Mouse (Mus musculus) neural tube, embryonic 11.5 days (tissue): ENCODE results near the gene Rnf214. TPM values are rescaled to one million over a fixed set of nuclear protein-coding genes. Genes with fewer than 3 reads are reported as not detected.

Experiments
- ATAC-seq: fragments of 200-750 bp; cut with Nextera tagmentation; 2 replicates; pipeline ENCODE4 v1.8.0; 2017; ENCODE audit warnings: moderate number of reproducible peaks, mild to moderate bottlenecking, moderate TSS enrichment, moderate library complexity; ENCODE audit not compliant: insufficient read depth, low FRiP score, low TSS enrichment
- DNase-seq: peaks from one replicate; pipeline ENCODE4 v3.0.0-alpha.2; 2015; ENCODE audit warnings: low spot score
- H3K27ac ChIP-seq: fragments of 300-500 bp; sonication (generic); 2 replicates; pipeline ENCODE4 v1.5.1; 2014; ENCODE audit warnings: low read depth, mild to moderate bottlenecking, low read length
- H3K27me3 ChIP-seq: fragments of 300-500 bp; sonication (generic); 2 replicates; pipeline ENCODE4 v1.6.1; 2014; ENCODE audit warnings: mild to moderate bottlenecking, low read length, mixed read lengths; ENCODE audit not compliant: control insufficient read depth, insufficient read depth
- H3K36me3 ChIP-seq: fragments of 300-500 bp; sonication (generic); 2 replicates; pipeline ENCODE4 v1.6.1; 2014; ENCODE audit warnings: mild to moderate bottlenecking, low read length, moderate library complexity, mixed read lengths; ENCODE audit not compliant: control insufficient read depth, insufficient read depth
- H3K4me1 ChIP-seq: fragments of 300-500 bp; sonication (generic); 2 replicates; pipeline ENCODE4 v1.6.1; 2014; ENCODE audit warnings: low read length, mixed read lengths; ENCODE audit not compliant: control insufficient read depth, insufficient read depth
- H3K4me2 ChIP-seq: fragments of 300-500 bp; sonication (generic); 2 replicates; pipeline ENCODE4 v1.6.1; 2014; ENCODE audit warnings: low read depth, mild to moderate bottlenecking, moderate library complexity
- H3K4me3 ChIP-seq: fragments of 300-500 bp; sonication (generic); 2 replicates; pipeline ENCODE4 v1.5.1; 2014; ENCODE audit warnings: low read depth, low read length
- H3K9ac ChIP-seq: fragments of 300-500 bp; sonication (generic); 2 replicates; pipeline ENCODE4 v1.6.1; 2014; ENCODE audit warnings: mild to moderate bottlenecking, low read length
- H3K9me3 ChIP-seq: fragments of 300-500 bp; sonication (generic); 2 replicates; pipeline ENCODE4 v1.6.1; 2016; ENCODE audit warnings: low read length; ENCODE audit not compliant: control insufficient read depth
- WGBS: fragments of 180-500 bp; shearing (Covaris S2); extraction: QIAGEN DNeasy Blood & Tissue Kit; methylation state at CpG from one replicate; pipeline ENCODE4 v1.1.7; 2014; 5-methylcytosine and 5-hydroxymethylcytosine counted together
- polyA plus RNA-seq: library from polyadenylated mRNA; unstranded; fragments of >200 nt; fragmentation: Nextera tagmentation; extraction: Ambion mirVana; gene quantifications from 2 replicates; pipeline ENCODE4 v1.2.1, GENCODE M21; 2014

Gene Rnf214
- polyA plus RNA-seq, 1 experiment from 2014 or later = 71.6 TPM

DNA sequence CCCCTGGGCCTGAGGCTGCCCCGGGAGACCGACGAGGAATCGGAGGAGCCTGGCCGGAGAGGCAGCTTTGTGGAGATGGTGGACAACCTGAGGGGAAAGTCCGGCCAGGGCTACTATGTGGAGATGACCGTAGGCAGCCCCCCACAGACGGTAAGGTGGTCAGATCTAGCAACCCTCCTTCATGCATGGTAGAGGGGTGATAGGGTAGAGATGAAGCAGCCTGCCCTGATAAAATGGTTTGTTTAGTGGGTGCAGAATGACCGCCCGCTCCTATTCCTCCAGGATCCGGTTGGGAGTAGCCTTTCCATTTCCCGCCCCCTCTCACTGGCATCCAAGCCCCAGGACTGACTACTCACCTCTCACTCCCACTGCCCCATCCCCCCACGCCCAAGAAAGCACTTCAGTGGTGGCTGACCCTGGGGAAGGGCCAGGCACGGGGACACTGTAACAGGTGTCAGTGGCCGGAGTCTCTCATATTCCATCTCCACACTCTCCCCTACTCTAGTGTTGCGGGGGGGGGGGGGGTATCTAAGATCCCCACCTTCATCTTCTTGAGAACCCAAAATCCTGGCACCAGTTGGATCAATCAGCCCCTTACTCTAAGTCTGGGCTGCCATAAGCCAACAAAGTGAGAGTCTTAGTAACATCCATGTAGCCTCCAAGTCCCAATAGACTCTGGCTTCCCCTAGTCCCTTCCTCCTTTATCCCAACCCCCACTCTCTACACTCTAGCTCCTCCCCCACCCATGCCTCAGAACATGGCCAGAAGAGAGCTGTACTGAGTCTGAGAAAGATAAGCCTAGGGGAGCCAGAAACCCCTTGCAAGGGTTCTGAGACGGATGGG lies 67.4 kb downstream of the Rnf214 start:
- WGBS = 15% methylated on average over 16 of the region's 17 CpGs
- DNase-seq = no peak
- no peak for ATAC-seq
- Histone ChIP-seq H3K4me3 (peak overlapping the region; percentile 74), H3K27ac (no peak overlapping the region), H3K4me2 (peak overlapping the region; percentile 61), H3K36me3 (no peaks in the 10 kb centered on the region), H3K4me1 (peaks cover 11% of the 10 kb centered on the region), H3K9me3 (no peaks in the 10 kb centered on the region), H3K9ac (peak overlapping the region; percentile 58), H3K27me3 (no peaks in the 10 kb centered on the region)

DNA sequence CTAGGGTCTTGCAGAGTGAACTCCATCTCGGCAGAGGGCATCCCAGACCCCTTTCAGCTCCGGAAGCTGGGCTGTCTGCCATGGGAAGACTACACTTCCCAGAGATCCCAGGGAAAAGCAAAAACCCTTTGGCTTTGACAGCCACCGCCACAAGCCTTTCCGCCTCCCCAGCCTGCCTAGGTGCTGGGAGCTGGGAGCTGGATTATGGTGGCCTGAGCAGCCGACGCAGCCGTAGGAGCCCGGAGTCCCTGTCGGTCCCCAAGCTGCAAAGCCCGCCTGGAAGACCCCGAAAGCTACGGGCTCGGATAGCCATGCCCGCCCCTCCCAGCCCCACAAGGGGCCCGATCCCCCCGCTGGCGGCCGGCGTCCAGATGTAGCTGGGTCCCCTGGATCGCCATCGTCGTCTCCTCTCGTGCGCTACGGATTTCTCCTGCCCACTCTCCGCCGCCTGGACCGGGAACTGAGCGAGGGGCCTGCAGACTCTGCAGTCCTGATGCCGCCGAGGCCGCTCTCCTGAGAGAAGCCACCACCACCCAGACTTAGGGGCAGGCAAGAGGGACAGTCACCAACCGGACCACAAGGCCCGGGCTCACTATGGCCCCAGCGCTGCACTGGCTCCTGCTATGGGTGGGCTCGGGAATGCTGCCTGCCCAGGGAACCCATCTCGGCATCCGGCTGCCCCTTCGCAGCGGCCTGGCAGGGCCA lies 68.1 kb downstream of the Rnf214 start, which contains the start of gene Bace1:
Bace1 (plus strand) TSS at position 147 of the 705 bp plus-strand sequence.
- Histone ChIP-seq H3K9me3 (no peaks in the 10 kb centered on the region), H3K36me3 (no peaks in the 10 kb centered on the region), H3K27ac (no peak within 1 kb of the TSS), H3K4me2 (peak within 1 kb of the TSS; percentile 61), H3K4me3 (peak within 1 kb of the TSS; percentile 74), H3K4me1 (peaks cover 11% of the 10 kb centered on the region), H3K9ac (peak within 1 kb of the TSS; percentile 58), H3K27me3 (no peaks in the 10 kb centered on the region)
- WGBS = under 1% methylated on average over 33 of the region's 40 CpGs
- DNase-seq (peak; percentile 82), ATAC-seq (peak; percentile 78)

DNA sequence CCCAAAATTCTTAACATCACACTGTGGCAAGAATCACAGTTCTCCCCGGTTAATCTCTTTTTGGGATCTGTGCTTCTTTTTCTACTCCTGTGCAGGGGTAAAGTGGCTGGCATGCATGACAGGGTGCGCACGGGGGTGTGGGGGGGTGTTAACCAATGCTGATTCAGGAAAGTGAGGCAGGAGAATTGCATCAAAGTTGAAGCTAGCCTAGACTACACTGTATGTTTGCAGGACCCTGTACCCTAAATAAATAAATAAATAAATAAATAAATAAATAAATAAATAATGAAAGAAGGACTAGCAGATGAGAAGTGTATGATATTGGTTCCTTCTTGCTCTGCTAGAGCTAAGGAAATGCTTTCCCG lies 68.7 kb downstream of the Rnf214 start:
- WGBS = 26% methylated on average over 4 of the region's 4 CpGs
- ATAC-seq = no peak

DNA sequence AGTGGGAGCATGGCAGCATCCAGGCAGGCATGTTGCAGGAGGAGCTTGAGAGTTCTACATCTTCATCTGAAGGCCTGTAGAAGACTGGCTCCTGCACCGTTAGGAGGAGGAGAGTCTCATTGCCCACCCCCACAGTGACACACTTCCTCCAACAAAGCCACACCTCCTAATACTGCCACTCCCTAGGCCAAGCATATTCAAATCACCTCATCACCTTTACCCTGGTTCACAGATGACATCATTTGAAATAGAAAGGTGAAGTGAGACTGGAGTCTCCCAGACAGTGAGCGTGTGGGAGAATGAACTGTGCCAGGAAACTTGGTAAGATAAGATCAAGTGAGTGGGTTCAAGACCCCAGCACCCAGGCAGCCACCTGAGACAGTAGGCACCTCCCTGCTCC lies 73.2 kb downstream of the Rnf214 start:
- ATAC-seq (no peak), DNase-seq (no peak)
- H3K9me3 ChIP-seq = no peaks in the 10 kb centered on the region
- WGBS = 91% methylated on average over 2 of the region's 2 CpGs
- H3K27ac ChIP-seq = no peak overlapping the region
- no peak overlapping the region for H3K4me3 ChIP-seq
- no peaks in the 10 kb centered on the region for H3K27me3 ChIP-seq
- no peaks in the 10 kb centered on the region for H3K4me1 ChIP-seq
- no peaks in the 10 kb centered on the region for H3K36me3 ChIP-seq
- no peak overlapping the region for H3K4me2 ChIP-seq
- no peak overlapping the region for H3K9ac ChIP-seq

More for the DNA sequence above, 68.7 kb downstream of the Rnf214 start:
- DNase-seq = no peak
- no peaks in the 10 kb centered on the region for H3K36me3 ChIP-seq
- peak overlapping the region; percentile 61; the same call in 1 of the 2 replicates for H3K4me2 ChIP-seq
- H3K4me3 ChIP-seq = peak overlapping the region; percentile 74
- H3K9me3 ChIP-seq = no peaks in the 10 kb centered on the region
- no peak overlapping the region for H3K9ac ChIP-seq
- H3K27ac ChIP-seq = no peak overlapping the region
- no peaks in the 10 kb centered on the region for H3K27me3 ChIP-seq
- peaks cover 11% of the 10 kb centered on the region for H3K4me1 ChIP-seq

DNA sequence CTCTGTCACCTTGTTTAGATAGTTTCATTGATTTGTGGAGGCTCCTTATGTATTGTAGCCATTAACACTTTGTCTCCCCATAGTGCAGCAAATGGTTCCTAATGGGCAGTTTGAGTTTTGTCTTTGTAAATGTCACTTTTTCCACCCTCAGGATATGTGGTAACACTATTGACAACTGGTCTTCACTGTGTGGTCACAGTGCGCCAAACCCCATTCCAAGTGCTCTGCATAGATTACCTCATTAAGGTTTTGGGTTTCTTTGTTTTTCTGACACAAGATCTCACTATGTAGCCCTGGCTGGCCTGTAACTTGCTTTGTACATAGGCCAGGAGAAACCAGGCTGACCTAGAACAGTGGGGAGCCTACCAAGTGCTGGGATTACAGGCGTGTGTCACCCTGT lies 73.8 kb downstream of the Rnf214 start:
- Histone ChIP-seq H3K27ac (no peak overlapping the region), H3K4me1 (no peaks in the 10 kb centered on the region), H3K36me3 (no peaks in the 10 kb centered on the region), H3K27me3 (no peaks in the 10 kb centered on the region), H3K4me3 (no peak overlapping the region), H3K9ac (no peak overlapping the region), H3K4me2 (no peak overlapping the region), H3K9me3 (no peaks in the 10 kb centered on the region)
- DNase-seq (no peak), ATAC-seq (no peak)
- WGBS = 88% methylated on average over 2 of the region's 2 CpGs

DNA sequence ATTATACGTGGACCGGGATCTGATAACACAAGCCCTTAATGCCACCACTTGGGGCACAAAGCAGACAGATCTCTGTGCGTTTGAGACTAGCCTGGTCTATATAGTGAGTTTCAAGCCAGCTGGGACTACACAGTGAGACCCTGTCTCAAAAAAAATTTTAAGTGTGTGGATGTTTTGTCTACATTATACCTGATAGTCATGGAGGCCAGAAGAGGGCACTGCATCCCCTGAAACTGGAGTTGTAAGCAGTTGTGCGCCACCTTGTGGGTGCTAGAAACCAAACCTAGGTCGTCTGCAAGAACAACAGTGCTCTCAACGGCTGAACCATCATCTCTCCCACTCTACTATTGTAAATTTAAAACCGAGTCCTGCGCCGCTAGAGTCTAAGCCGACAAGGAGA lies 77.6 kb downstream of the Rnf214 start:
- H3K9ac ChIP-seq = no peak overlapping the region
- peak; percentile 79 for DNase-seq
- no peak overlapping the region for H3K27ac ChIP-seq
- H3K4me2 ChIP-seq = peak overlapping the region; percentile 69; the same call in 1 of the 2 replicates
- peak overlapping the region; percentile 80; the same call in 1 of the 2 replicates for H3K4me3 ChIP-seq
- H3K36me3 ChIP-seq = no peaks in the 10 kb centered on the region
- 33% methylated on average over 10 of the region's 10 CpGs for WGBS
- peaks cover 5% of the 10 kb centered on the region; the same call in 1 of the 2 replicates for H3K4me1 ChIP-seq
- ATAC-seq = peak; percentile 62
- H3K27me3 ChIP-seq = no peaks in the 10 kb centered on the region
- H3K9me3 ChIP-seq = no peaks in the 10 kb centered on the region

DNA sequence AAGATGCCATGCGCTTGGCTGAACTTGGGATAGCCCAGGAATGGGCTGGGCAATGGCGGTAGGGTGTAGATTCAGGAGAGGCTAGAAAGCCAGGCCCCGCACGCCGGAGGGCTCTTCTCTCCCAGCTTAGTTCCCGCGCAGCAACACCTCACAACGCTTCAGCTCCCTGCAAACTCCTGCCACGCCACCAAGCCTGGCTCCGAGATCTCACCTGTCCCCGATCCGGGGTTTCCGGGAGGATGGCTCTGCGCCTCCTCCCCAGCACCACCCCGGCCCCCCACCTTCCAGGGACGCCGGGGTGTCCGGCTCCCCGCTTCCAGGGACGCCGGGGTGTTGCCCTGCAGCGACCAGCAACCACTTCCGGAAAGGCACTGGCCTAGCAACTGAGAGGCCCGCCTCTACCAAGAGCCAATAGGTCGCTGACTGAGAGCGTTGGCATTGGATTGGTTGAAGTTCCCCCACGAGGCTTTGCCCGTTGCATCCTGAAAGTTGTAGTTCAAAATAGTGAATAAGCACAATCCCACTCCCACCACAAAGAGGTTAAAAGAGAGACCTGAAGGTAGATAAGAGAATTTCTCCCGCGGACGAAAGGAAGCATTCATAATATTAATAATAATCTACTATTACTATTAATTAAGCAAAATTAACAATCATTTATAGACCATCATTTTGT lies 78.3 kb downstream of the Rnf214 start, which contains the start of gene Cep164:
Cep164 (minus strand) TSS at position 401 of the 673 bp plus-strand sequence.
- H3K9ac ChIP-seq = peak within 1 kb of the TSS; percentile 73
- H3K36me3 ChIP-seq = no peaks in the 10 kb centered on the region
- peaks cover 5% of the 10 kb centered on the region; the same call in 1 of the 2 replicates for H3K4me1 ChIP-seq
- WGBS = under 1% methylated on average over 31 of the region's 31 CpGs
- ATAC-seq = peak; percentile 96
- H3K4me2 ChIP-seq = peak within 1 kb of the TSS; percentile 69
- H3K9me3 ChIP-seq = no peaks in the 10 kb centered on the region
- H3K27me3 ChIP-seq = no peaks in the 10 kb centered on the region
- H3K27ac ChIP-seq = no peak within 1 kb of the TSS
- peak; percentile 88 for DNase-seq
- peak within 1 kb of the TSS; percentile 80 for H3K4me3 ChIP-seq

DNA sequence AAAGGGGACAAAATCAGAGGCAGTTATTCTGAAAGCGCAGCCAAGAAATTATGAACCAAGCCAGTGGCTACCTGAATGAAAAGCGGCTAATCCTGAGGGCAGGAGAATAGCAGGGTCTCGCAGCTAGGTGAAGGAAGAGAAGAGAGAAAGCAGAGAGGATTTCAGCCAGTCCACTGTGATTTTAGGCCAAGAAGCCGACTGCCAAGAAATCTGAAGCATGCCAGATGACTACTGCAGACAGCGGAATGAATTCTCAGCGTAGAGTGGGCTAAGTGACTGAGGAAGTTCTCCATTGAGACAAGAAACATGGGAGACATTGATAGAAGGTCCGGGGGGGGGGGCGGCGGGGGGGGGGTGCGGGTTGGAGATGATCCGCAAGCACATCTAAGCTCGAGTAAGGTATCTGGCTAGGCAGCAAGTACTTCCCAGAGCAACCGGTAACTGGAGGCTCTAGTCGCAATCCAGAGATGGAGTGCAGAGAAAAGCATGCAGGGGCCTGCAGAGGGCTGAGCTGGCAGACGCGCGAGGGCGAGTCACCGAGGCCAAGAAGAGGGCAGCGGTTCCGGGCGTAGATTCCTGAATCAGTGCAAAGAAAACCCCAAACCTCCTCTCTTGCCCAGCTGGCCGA lies 78.9 kb downstream of the Rnf214 start:
- peak overlapping the region; percentile 69 for H3K4me2 ChIP-seq
- peak overlapping the region; percentile 73 for H3K9ac ChIP-seq
- ATAC-seq = 0 out of 2 replicates have a peak, but pooled peaks have one; percentile 29
- no peak overlapping the region for H3K27ac ChIP-seq
- 10% methylated on average over 20 of the region's 23 CpGs for WGBS
- H3K27me3 ChIP-seq = no peaks in the 10 kb centered on the region
- peak overlapping the region; percentile 80 for H3K4me3 ChIP-seq
- no peaks in the 10 kb centered on the region for H3K9me3 ChIP-seq
- H3K4me1 ChIP-seq = peaks cover 5% of the 10 kb centered on the region; the same call in 1 of the 2 replicates
- no peak for DNase-seq
- no peaks in the 10 kb centered on the region for H3K36me3 ChIP-seq
